Mouse (Mus musculus): ENCODE data around the gene Hic2. TPM values are rescaled to one million over a fixed set of nuclear protein-coding genes. Genes with fewer than 3 reads are reported as not detected.

The Hic2 gene
- polyA plus RNA-seq, 1 experiment from 2014 or later = 4.0 TPM

GRCm38 (mm10) chr16:17249135-17249534 lies 15.8 kb downstream of the Hic2 start:
- H3K27me3 ChIP-seq (ENCODE audit: control insufficient read depth, insufficient read depth, low read length) = no peaks in the 10 kb centered on the region
- WGBS = 30% methylated on average over 6 of the region's 6 CpGs
- H3K36me3 ChIP-seq (ENCODE audit: control insufficient read depth, insufficient read depth) = no peaks in the 10 kb centered on the region
- no peak for ATAC-seq (replicated peaks; ENCODE audit: extremely low read depth, insufficient read depth, low FRiP score)
- no peak overlapping the region for H3K4me3 ChIP-seq (ENCODE audit: low read length)
- no peaks in the 10 kb centered on the region for H3K9me3 ChIP-seq (replicated peaks; ENCODE audit: control insufficient read depth, low read length)
- H3K9ac ChIP-seq (ENCODE audit: low read length) = no peak overlapping the region
- no peak overlapping the region for H3K4me2 ChIP-seq (ENCODE audit: low read depth, low read length)
- H3K27ac ChIP-seq (ENCODE audit: low read length) = no peak overlapping the region; the same call in 1 of the 2 replicates
- H3K4me1 ChIP-seq (ENCODE audit: control insufficient read depth, insufficient read depth, low read length) = peaks cover 57% of the 10 kb centered on the region

- 30% methylated on average over 3 of the region's 3 CpGs for WGBS
- Histone ChIP-seq H3K4me2 (ENCODE audit: low read depth, low read length) (peak overlapping the region; percentile 17; the same call in 1 of the 2 replicates), H3K4me1 (ENCODE audit: control insufficient read depth, insufficient read depth, low read length) (peaks cover 62% of the 10 kb centered on the region), H3K27me3 (ENCODE audit: control insufficient read depth, insufficient read depth, low read length) (no peaks in the 10 kb centered on the region), H3K9me3 (replicated peaks; ENCODE audit: control insufficient read depth, low read length) (no peaks in the 10 kb centered on the region), H3K9ac (ENCODE audit: low read length) (no peak overlapping the region), H3K27ac (ENCODE audit: low read length) (no peak overlapping the region), H3K36me3 (ENCODE audit: control insufficient read depth, insufficient read depth) (no peaks in the 10 kb centered on the region), H3K4me3 (ENCODE audit: low read length) (no peak overlapping the region)
- ATAC-seq (replicated peaks; ENCODE audit: extremely low read depth, insufficient read depth, low FRiP score) = no peak
Measured at GRCm38 (mm10) chr16:17251539-17251938, 18.2 kb downstream of the Hic2 start.

GRCm38 (mm10) chr16:17252086-17252726 lies 18.8 kb downstream of the Hic2 start:
- Histone ChIP-seq H3K36me3 (ENCODE audit: control insufficient read depth, insufficient read depth) (no peaks in the 10 kb centered on the region), H3K9ac (ENCODE audit: low read length) (no peak overlapping the region), H3K27ac (ENCODE audit: low read length) (no peak overlapping the region), H3K4me3 (ENCODE audit: low read length) (no peak overlapping the region), H3K9me3 (replicated peaks; ENCODE audit: control insufficient read depth, low read length) (no peaks in the 10 kb centered on the region), H3K4me2 (ENCODE audit: low read depth, low read length) (no peak overlapping the region), H3K27me3 (ENCODE audit: control insufficient read depth, insufficient read depth, low read length) (no peaks in the 10 kb centered on the region), H3K4me1 (ENCODE audit: control insufficient read depth, insufficient read depth, low read length) (peaks cover 61% of the 10 kb centered on the region)
- no peak for ATAC-seq (replicated peaks; ENCODE audit: extremely low read depth, insufficient read depth, low FRiP score)
- WGBS = 51% methylated on average over 3 of the region's 3 CpGs

- no peaks in the 10 kb centered on the region for H3K27me3 ChIP-seq (ENCODE audit: control insufficient read depth, insufficient read depth, low read length)
- H3K4me2 ChIP-seq (ENCODE audit: low read depth, low read length) = no peak overlapping the region
- H3K9ac ChIP-seq (ENCODE audit: low read length) = no peak overlapping the region
- 53% methylated on average over 7 of the region's 7 CpGs for WGBS
- no peaks in the 10 kb centered on the region for H3K9me3 ChIP-seq (replicated peaks; ENCODE audit: control insufficient read depth, low read length)
- peaks cover 6% of the 10 kb centered on the region for H3K36me3 ChIP-seq (ENCODE audit: control insufficient read depth, insufficient read depth)
- peaks cover 55% of the 10 kb centered on the region for H3K4me1 ChIP-seq (ENCODE audit: control insufficient read depth, insufficient read depth, low read length)
- no peak overlapping the region for H3K27ac ChIP-seq (ENCODE audit: low read length)
- no peak for ATAC-seq (replicated peaks; ENCODE audit: extremely low read depth, insufficient read depth, low FRiP score)
- no peak overlapping the region for H3K4me3 ChIP-seq (ENCODE audit: low read length)
Measured at GRCm38 (mm10) chr16:17252841-17253240, 19.5 kb downstream of the Hic2 start.

GRCm38 (mm10) chr16:17254005-17254597 lies 20.7 kb downstream of the Hic2 start:
- Histone ChIP-seq H3K4me3 (ENCODE audit: low read length) (no peak overlapping the region), H3K36me3 (ENCODE audit: control insufficient read depth, insufficient read depth) (peaks cover 14% of the 10 kb centered on the region), H3K9ac (ENCODE audit: low read length) (no peak overlapping the region), H3K27ac (ENCODE audit: low read length) (no peak overlapping the region), H3K27me3 (ENCODE audit: control insufficient read depth, insufficient read depth, low read length) (no peaks in the 10 kb centered on the region), H3K4me2 (ENCODE audit: low read depth, low read length) (0 out of 2 replicates have a peak overlapping the region, but pooled peaks have one; percentile 1), H3K9me3 (replicated peaks; ENCODE audit: control insufficient read depth, low read length) (no peaks in the 10 kb centered on the region), H3K4me1 (ENCODE audit: control insufficient read depth, insufficient read depth, low read length) (peaks cover 43% of the 10 kb centered on the region)
- 33% methylated on average over 4 of the region's 4 CpGs for WGBS
- no peak; the same call in 1 of the 2 replicates for ATAC-seq (replicated peaks; ENCODE audit: extremely low read depth, insufficient read depth, low FRiP score)

- no peaks in the 10 kb centered on the region for H3K27me3 ChIP-seq (ENCODE audit: control insufficient read depth, insufficient read depth, low read length)
- H3K27ac ChIP-seq (ENCODE audit: low read length) = no peak overlapping the region
- ATAC-seq (replicated peaks; ENCODE audit: extremely low read depth, insufficient read depth, low FRiP score) = no peak
- H3K36me3 ChIP-seq (ENCODE audit: control insufficient read depth, insufficient read depth) = peaks cover 18% of the 10 kb centered on the region
- no peak overlapping the region for H3K4me2 ChIP-seq (ENCODE audit: low read depth, low read length)
- 56% methylated on average over 2 of the region's 2 CpGs for WGBS
- no peak overlapping the region for H3K9ac ChIP-seq (ENCODE audit: low read length)
- no peaks in the 10 kb centered on the region for H3K9me3 ChIP-seq (replicated peaks; ENCODE audit: control insufficient read depth, low read length)
- no peak overlapping the region for H3K4me3 ChIP-seq (ENCODE audit: low read length)
- peaks cover 36% of the 10 kb centered on the region for H3K4me1 ChIP-seq (ENCODE audit: control insufficient read depth, insufficient read depth, low read length)
Measured at GRCm38 (mm10) chr16:17255270-17255669, 21.9 kb downstream of the Hic2 start.

GRCm38 (mm10) chr16:17257359-17257821 lies 24.0 kb downstream of the Hic2 start:
- Histone ChIP-seq H3K4me2 (ENCODE audit: low read depth, low read length) (no peak overlapping the region), H3K36me3 (ENCODE audit: control insufficient read depth, insufficient read depth) (peaks cover 18% of the 10 kb centered on the region), H3K9me3 (replicated peaks; ENCODE audit: control insufficient read depth, low read length) (no peaks in the 10 kb centered on the region), H3K27me3 (ENCODE audit: control insufficient read depth, insufficient read depth, low read length) (no peaks in the 10 kb centered on the region), H3K27ac (ENCODE audit: low read length) (no peak overlapping the region), H3K4me3 (ENCODE audit: low read length) (no peak overlapping the region), H3K4me1 (ENCODE audit: control insufficient read depth, insufficient read depth, low read length) (peaks cover 27% of the 10 kb centered on the region), H3K9ac (ENCODE audit: low read length) (no peak overlapping the region)
- WGBS = 71% methylated on average over 9 of the region's 9 CpGs
- ATAC-seq (replicated peaks; ENCODE audit: extremely low read depth, insufficient read depth, low FRiP score) = no peak

- Histone ChIP-seq H3K27ac (ENCODE audit: low read length) (no peak overlapping the region), H3K4me2 (ENCODE audit: low read depth, low read length) (no peak overlapping the region), H3K27me3 (ENCODE audit: control insufficient read depth, insufficient read depth, low read length) (no peaks in the 10 kb centered on the region), H3K4me3 (ENCODE audit: low read length) (no peak overlapping the region), H3K9ac (ENCODE audit: low read length) (no peak overlapping the region), H3K4me1 (ENCODE audit: control insufficient read depth, insufficient read depth, low read length) (peaks cover 15% of the 10 kb centered on the region), H3K9me3 (replicated peaks; ENCODE audit: control insufficient read depth, low read length) (no peaks in the 10 kb centered on the region), H3K36me3 (ENCODE audit: control insufficient read depth, insufficient read depth) (peaks cover 18% of the 10 kb centered on the region)
- no peak for ATAC-seq (replicated peaks; ENCODE audit: extremely low read depth, insufficient read depth, low FRiP score)
- WGBS = 87% methylated on average over 12 of the region's 12 CpGs
Measured at GRCm38 (mm10) chr16:17258917-17259316, 25.5 kb downstream of the Hic2 start.

GRCm38 (mm10) chr16:17261341-17261740 lies 28.0 kb downstream of the Hic2 start:
- no peak overlapping the region for H3K4me3 ChIP-seq (ENCODE audit: low read length)
- peaks cover 7% of the 10 kb centered on the region for H3K4me1 ChIP-seq (ENCODE audit: control insufficient read depth, insufficient read depth, low read length)
- H3K27ac ChIP-seq (ENCODE audit: low read length) = no peak overlapping the region
- H3K9me3 ChIP-seq (replicated peaks; ENCODE audit: control insufficient read depth, low read length) = no peaks in the 10 kb centered on the region
- no peak for ATAC-seq (replicated peaks; ENCODE audit: extremely low read depth, insufficient read depth, low FRiP score)
- WGBS = 85% methylated on average over 1 of the region's 1 CpGs
- H3K9ac ChIP-seq (ENCODE audit: low read length) = no peak overlapping the region
- no peak overlapping the region for H3K4me2 ChIP-seq (ENCODE audit: low read depth, low read length)
- no peaks in the 10 kb centered on the region for H3K27me3 ChIP-seq (ENCODE audit: control insufficient read depth, insufficient read depth, low read length)
- H3K36me3 ChIP-seq (ENCODE audit: control insufficient read depth, insufficient read depth) = peaks cover 18% of the 10 kb centered on the region

Measured in heart, embryonic 16.5 days (tissue).